Mouse (Mus musculus) cerebellum, adult 18-20 months (tissue): ENCODE data around the gene Vps9d1.
"Not testable (repeated sequence)": the region's sequence is repeated elsewhere in the genome, so short reads cannot be mapped to it uniquely, and the experiment has no call there.

ENCODE experiments used
- DNase-seq, 2 experiments: peaks; one replicate each; pipeline ENCODE4 v3.0.0; 2021

The Vps9d1 gene

GRCm38 (mm10) chr8:123254099-123254885 is at the start of gene Vps9d1, which contains the start of gene Zfp276:
TSS of gene Vps9d1 (minus strand) at chr8:123254348.
TSS of gene Zfp276 (plus strand) at chr8:123254195.
- DNase-seq: peak; percentile 79 to 90

- no peak for DNase-seq
Measured at GRCm38 (mm10) chr8:123298301-123298700, 44.2 kb upstream of the Vps9d1 start.

GRCm38 (mm10) chr8:123292785-123293184 is 38.6 kb upstream of the Vps9d1 start:
- no peak for DNase-seq

GRCm38 (mm10) chr8:123292281-123292680 is 38.1 kb upstream of the Vps9d1 start:
- DNase-seq: no peak

- no peak for DNase-seq
Measured at GRCm38 (mm10) chr8:123291716-123292115, 37.6 kb upstream of the Vps9d1 start.

GRCm38 (mm10) chr8:123290679-123291078 is 36.5 kb upstream of the Vps9d1 start:
- DNase-seq: no peak

GRCm38 (mm10) chr8:123290166-123290565 is 36.0 kb upstream of the Vps9d1 start:
- peak; percentile 21 to 44 for DNase-seq

GRCm38 (mm10) chr8:123287362-123287761 is 33.2 kb upstream of the Vps9d1 start:
- no peak for DNase-seq

- DNase-seq: no peak
Measured at GRCm38 (mm10) chr8:123284493-123284892, 30.3 kb upstream of the Vps9d1 start.

- no peak for DNase-seq
Measured at GRCm38 (mm10) chr8:123283991-123284390, 29.8 kb upstream of the Vps9d1 start.

GRCm38 (mm10) chr8:123282994-123283393 is 28.8 kb upstream of the Vps9d1 start:
- DNase-seq: not testable (repeated sequence)

- DNase-seq: no peak
Measured at GRCm38 (mm10) chr8:123280302-123281094, 26.4 kb upstream of the Vps9d1 start.

GRCm38 (mm10) chr8:123279828-123280227 is 25.7 kb upstream of the Vps9d1 start:
- no peak for DNase-seq

- no peak for DNase-seq
Measured at GRCm38 (mm10) chr8:123278445-123278844, 24.3 kb upstream of the Vps9d1 start.

- DNase-seq: no peak
Measured at GRCm38 (mm10) chr8:123275096-123275495, 20.9 kb upstream of the Vps9d1 start.

GRCm38 (mm10) chr8:123274447-123274846 is 20.3 kb upstream of the Vps9d1 start:
- no peak for DNase-seq

- no peak for DNase-seq
Measured at GRCm38 (mm10) chr8:123271901-123272300, 17.8 kb upstream of the Vps9d1 start.

- DNase-seq: no peak
Measured at GRCm38 (mm10) chr8:123271147-123271546, 17.0 kb upstream of the Vps9d1 start.

- no peak for DNase-seq
Measured at GRCm38 (mm10) chr8:123267926-123268656, 13.9 kb upstream of the Vps9d1 start.

GRCm38 (mm10) chr8:123257593-123257992 is 3.4 kb upstream of the Vps9d1 start:
- not testable (repeated sequence) for DNase-seq

GRCm38 (mm10) chr8:123257114-123257513 is 3.0 kb upstream of the Vps9d1 start:
- peak in 1 of 2 experiments; percentile 13 for DNase-seq

GRCm38 (mm10) chr8:123255170-123255569 is 1.0 kb upstream of the Vps9d1 start:
- DNase-seq: no peak

GRCm38 (mm10) chr8:123253451-123254098 is 573 bp downstream of the Vps9d1 start:
- no peak for DNase-seq
